Mouse (Mus musculus) intestine, embryonic 14.5 days (tissue): ENCODE measurements around the gene St8sia1. TPM values are rescaled to one million over a fixed set of nuclear protein-coding genes. Genes with fewer than 3 reads are reported as not detected.
A peak's percentile ranks its signal among the peaks of the same experiment; 100 is the strongest.

ENCODE experiments used
- ATAC-seq: fragments of 200-750 bp; cut with Nextera tagmentation; replicated peaks from 2 replicates; pipeline ENCODE4 v1.8.0; 2017; ENCODE audit warnings: low read depth, moderate number of reproducible peaks, moderate TSS enrichment, moderate library complexity; ENCODE audit not compliant: low FRiP score, low TSS enrichment
- DNase-seq: peaks from one replicate; pipeline ENCODE4 v3.0.0-alpha.2; 2018; ENCODE audit warnings: low spot score
- H3K27ac ChIP-seq: fragments of 300-500 bp; sonication (generic); 2 replicates; pipeline ENCODE4 v1.5.1; 2014; ENCODE audit warnings: low read depth, mild to moderate bottlenecking, control low read depth
- H3K27me3 ChIP-seq: fragments of 300-500 bp; sonication (generic); replicated peaks from 2 replicates; pipeline ENCODE4 v1.6.1; 2014; ENCODE audit warnings: low read length, control low read depth; ENCODE audit not compliant: control insufficient read depth, insufficient read depth
- H3K36me3 ChIP-seq: fragments of 300-500 bp; sonication (generic); 2 replicates; pipeline ENCODE4 v1.6.1; 2014; ENCODE audit warnings: low read length, control low read depth; ENCODE audit not compliant: control insufficient read depth, insufficient read depth
- H3K4me1 ChIP-seq: fragments of 300-500 bp; sonication (generic); replicated peaks from 2 replicates; pipeline ENCODE4 v1.6.1; 2014; ENCODE audit warnings: low read length, control low read depth, mixed read lengths; ENCODE audit not compliant: control insufficient read depth, insufficient read depth
- H3K4me2 ChIP-seq: fragments of 300-500 bp; sonication (generic); 2 replicates; pipeline ENCODE4 v1.6.1; 2014; ENCODE audit warnings: low read length
- H3K4me3 ChIP-seq: fragments of 300-500 bp; sonication (generic); 2 replicates; pipeline ENCODE4 v1.5.1; 2014; ENCODE audit warnings: low read depth, low read length, control low read depth, mixed read lengths
- H3K9ac ChIP-seq: fragments of 300-500 bp; sonication (generic); 2 replicates; pipeline ENCODE4 v1.6.1; 2014; ENCODE audit warnings: mild to moderate bottlenecking, low read length
- H3K9me3 ChIP-seq: fragments of 300-500 bp; sonication (generic); 2 replicates; pipeline ENCODE4 v1.6.1; 2016; ENCODE audit warnings: low read length, control low read depth; ENCODE audit not compliant: control insufficient read depth
- WGBS: fragments of 180-500 bp; shearing (Covaris S2); extraction: QIAGEN DNeasy Blood & Tissue Kit; methylation state at CpG from one replicate; pipeline ENCODE4 v1.1.7; 2014; 5-methylcytosine and 5-hydroxymethylcytosine counted together
- polyA plus RNA-seq: library from polyadenylated mRNA; unstranded; fragments of >200 nt; fragmentation: Nextera tagmentation; extraction: Ambion mirVana; gene quantifications from 2 replicates; pipeline ENCODE4 v1.2.1, GENCODE M21; 2014

The St8sia1 gene
- polyA plus RNA-seq, 1 experiment from 2014 or later: 1.8 TPM

DNA sequence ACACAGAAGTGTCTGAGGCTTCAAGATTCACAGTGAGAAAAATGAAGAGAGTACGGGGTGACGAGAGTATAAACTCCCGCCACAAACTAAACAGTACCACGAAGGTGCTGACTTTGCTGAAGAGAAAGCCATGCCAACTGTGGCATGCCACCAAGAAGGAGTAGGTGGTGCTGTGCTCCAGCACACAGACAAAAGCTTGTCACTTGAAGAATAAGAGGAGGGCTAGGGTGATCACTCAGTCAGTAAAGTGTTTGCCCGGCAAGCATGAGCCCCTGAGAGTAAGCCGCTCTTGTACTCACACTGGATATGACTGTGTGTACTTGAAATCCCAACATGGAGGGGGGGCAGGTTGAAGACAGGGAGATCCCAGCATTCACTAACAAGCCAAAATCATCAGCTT lies 87.0 kb downstream of the St8sia1 start:
- ATAC-seq (no peak), DNase-seq (no peak)
- H3K27me3 ChIP-seq: no peaks in the 10 kb centered on the region
- peaks cover 34% of the 10 kb centered on the region for H3K4me1 ChIP-seq
- no peak overlapping the region for H3K4me3 ChIP-seq
- no peak overlapping the region for H3K9ac ChIP-seq
- no peaks in the 10 kb centered on the region for H3K9me3 ChIP-seq
- no peaks in the 10 kb centered on the region for H3K36me3 ChIP-seq
- no peak overlapping the region for H3K27ac ChIP-seq
- H3K4me2 ChIP-seq: no peak overlapping the region
- 41% methylated on average over 6 of the region's 6 CpGs for WGBS

DNA sequence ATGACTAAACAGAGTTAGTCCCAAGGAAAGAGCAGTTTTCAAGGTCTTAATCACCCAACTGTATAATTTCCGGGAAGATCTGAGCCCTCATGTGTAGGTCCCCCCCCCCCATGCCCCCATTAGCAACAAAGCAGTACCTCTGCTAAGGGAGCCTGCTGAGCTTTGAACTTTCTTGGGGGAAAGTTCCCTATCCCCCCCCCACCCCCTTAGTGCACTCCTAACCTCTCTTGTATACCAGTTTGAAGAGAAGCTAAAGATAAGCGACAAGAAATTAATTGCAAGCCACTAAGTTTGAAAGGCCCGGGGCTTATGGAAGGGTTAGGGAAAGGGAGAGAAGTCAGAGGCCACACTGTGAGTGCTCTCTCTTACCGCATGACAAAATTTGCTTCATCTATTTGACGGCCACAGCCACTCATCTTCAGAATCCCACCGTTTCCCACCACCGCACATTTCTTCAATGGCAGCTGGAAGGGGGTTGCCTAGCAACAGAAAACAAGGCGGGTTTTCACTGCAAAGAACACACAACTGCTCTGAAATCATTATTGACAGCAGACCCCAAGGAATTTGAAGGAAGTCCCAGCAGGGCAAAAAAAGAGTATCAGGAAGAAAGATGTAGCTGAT lies 87.9 kb downstream of the St8sia1 start:
- Histone ChIP-seq H3K9ac (no peak overlapping the region), H3K4me1 (peaks cover 34% of the 10 kb centered on the region), H3K4me3 (no peak overlapping the region), H3K36me3 (no peaks in the 10 kb centered on the region), H3K27me3 (no peaks in the 10 kb centered on the region), H3K9me3 (no peaks in the 10 kb centered on the region), H3K4me2 (no peak overlapping the region), H3K27ac (no peak overlapping the region)
- ATAC-seq: no peak
- 26% methylated on average over 8 of the region's 8 CpGs for WGBS
- DNase-seq: no peak

DNA sequence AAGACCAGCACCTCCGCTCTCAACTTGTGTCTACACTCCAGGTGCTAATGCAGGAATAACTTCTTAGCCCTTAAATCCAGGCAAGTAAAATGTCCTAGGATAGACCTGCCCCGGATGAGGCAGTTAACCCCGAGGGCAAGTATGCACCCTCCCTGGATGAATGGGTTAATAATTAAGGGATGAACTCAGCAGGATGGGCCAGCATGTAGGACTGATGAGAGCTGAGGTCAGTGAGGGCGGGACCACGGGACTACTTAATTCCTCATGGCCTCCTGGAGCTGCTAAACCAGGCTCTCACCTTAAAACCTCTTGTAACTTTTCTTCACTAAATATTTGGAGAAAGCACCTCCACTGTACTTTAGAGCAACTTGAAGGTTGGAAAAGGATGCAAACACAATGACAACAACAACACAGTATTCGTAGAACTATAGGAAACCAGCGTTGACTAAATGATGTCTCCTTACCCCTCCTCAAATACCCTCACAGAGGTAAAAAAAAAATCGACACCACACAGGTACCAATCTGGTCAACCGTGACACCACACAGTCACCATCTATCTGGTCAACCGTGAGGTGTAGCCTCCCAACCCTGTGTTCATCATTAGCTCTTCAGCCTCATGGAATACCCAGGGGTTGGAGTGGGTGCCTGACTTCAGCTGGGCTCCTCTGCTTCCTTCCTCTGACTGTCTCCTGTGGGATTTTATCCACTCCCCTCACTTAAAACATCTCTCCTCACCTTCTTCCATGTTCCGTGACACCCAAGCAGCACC lies 90.3 kb downstream of the St8sia1 start:
- no peak; the same call in 1 of the 2 replicates for ATAC-seq
- Histone ChIP-seq H3K36me3 (no peaks in the 10 kb centered on the region), H3K4me1 (peaks cover 16% of the 10 kb centered on the region), H3K9ac (no peak overlapping the region), H3K9me3 (no peaks in the 10 kb centered on the region), H3K27ac (no peak overlapping the region), H3K4me2 (no peak overlapping the region), H3K27me3 (no peaks in the 10 kb centered on the region), H3K4me3 (no peak overlapping the region)
- 77% methylated on average over 11 of the region's 11 CpGs for WGBS
- no peak for DNase-seq

DNA sequence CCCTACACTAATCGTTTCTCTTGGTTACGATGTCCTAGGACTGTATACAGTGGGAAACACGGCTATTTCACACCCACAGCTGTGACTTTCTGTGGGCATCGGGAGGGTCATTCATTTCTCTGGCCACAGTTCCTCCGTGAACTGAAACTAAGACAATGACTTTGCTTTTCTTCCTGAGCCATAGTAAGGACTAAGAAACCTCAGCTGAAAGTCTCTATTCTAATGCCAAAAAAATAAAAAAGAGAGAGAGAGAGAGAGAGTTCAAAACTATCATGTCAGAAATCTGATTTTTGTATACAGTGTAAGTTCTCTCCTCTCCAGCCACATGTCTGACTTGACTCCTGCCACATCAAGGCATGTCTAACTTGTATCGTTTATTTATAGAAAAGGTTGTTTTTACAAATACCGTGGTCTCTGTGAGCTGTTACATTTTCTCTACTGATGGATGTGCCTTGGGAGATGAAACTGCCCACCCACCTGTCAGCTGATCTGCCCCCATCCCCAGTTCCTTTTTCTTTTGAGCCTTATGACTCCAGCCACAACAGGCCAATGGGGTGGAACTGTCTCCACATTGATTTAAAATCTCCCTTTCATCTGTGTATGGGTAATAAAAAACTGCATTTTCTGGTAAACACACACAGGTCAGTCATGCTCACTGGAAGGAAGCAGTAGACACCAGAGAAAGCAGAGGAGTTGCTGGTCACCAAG lies 94.4 kb downstream of the St8sia1 start:
- 69% methylated on average over 7 of the region's 7 CpGs for WGBS
- no peak overlapping the region for H3K9ac ChIP-seq
- ATAC-seq (no peak), DNase-seq (no peak)
- H3K36me3 ChIP-seq: no peaks in the 10 kb centered on the region
- H3K9me3 ChIP-seq: no peaks in the 10 kb centered on the region
- H3K4me3 ChIP-seq: no peak overlapping the region
- H3K4me1 ChIP-seq: no peaks in the 10 kb centered on the region; the same call in 1 of the 2 replicates
- H3K4me2 ChIP-seq: no peak overlapping the region
- no peaks in the 10 kb centered on the region for H3K27me3 ChIP-seq
- no peak overlapping the region for H3K27ac ChIP-seq

DNA sequence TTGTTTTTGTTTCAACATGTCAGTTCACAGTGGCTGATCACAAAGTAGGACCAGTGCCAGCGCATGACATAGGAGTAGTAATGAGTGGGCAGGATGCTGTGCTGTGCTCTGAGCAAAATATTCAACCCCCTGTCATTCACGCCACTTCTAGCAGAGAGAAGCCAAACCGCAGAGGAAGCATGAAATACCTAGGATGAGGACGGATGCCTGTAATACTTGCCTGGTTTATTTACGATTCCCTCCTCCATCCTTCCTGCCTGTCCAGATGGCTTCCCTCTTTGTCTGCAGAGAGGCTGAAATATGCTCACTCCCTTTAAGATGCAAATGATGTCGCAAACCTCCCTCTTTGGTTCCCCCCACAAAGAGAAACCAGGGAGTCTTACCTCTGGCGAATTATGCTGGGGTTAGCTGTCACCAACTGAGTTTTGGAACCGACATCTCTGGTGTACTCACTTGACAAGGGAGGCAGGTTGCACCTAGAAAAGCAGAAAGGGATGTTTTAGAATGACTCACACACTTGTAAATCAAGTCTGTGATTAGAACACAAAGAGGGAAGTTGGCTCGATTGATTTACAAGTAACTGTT lies 96.7 kb downstream of the St8sia1 start:
- Histone ChIP-seq H3K27me3 (no peaks in the 10 kb centered on the region), H3K4me1 (no peaks in the 10 kb centered on the region; the same call in 1 of the 2 replicates), H3K36me3 (no peaks in the 10 kb centered on the region), H3K9ac (no peak overlapping the region), H3K9me3 (no peaks in the 10 kb centered on the region), H3K27ac (peak overlapping the region; percentile 59), H3K4me3 (no peak overlapping the region), H3K4me2 (peak overlapping the region; percentile 33)
- peak; percentile 68 for DNase-seq
- ATAC-seq: peak; percentile 64
- 14% methylated on average over 9 of the region's 9 CpGs for WGBS

DNA sequence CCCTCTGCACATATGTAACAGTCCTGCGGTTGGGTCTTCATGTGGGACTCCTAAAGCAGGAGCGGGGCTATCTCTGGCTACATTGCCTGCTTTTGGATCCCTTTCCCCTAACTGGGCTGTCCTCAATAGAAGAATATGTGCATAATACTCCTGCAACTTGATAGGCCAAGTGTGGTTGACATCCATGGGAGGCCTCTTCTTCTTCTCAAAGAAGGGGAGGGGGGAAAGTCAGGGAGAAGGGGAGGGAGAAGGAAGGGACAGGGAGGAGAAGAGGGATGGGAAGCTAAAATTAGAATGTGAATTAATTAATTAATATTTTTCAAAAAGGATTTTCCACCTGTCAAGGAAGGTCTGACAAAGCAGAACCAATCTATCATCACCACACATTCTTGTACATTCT lies 97.2 kb downstream of the St8sia1 start:
- peak overlapping the region; percentile 59; the same call in 1 of the 2 replicates for H3K27ac ChIP-seq
- WGBS: 94% methylated on average over 2 of the region's 2 CpGs
- no peak for ATAC-seq

DNA sequence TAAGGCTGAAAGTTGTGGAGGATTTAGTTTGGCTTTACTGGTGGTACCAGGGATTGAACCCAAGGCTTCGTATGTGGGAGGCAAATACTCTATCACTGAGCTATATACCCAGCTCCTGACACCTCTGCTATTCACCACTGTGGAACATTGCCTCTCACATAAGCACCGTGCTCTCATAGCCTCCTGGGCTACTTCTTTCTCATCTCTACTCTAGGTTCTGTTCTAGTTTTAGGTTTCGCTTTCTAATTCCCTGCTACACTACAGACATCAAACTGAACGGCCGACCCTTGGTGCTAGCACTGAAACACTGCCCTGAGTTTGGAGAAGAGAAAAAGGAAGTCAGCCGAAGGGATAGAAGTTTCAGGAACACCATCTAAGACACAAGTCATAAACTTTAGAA lies 99.1 kb downstream of the St8sia1 start:
- Histone ChIP-seq H3K4me1 (no peaks in the 10 kb centered on the region; the same call in 1 of the 2 replicates), H3K27me3 (no peaks in the 10 kb centered on the region), H3K4me2 (no peak overlapping the region), H3K36me3 (no peaks in the 10 kb centered on the region), H3K9ac (no peak overlapping the region), H3K9me3 (no peaks in the 10 kb centered on the region), H3K27ac (no peak overlapping the region), H3K4me3 (no peak overlapping the region)
- DNase-seq: peak; percentile 1
- 81% methylated on average over 6 of the region's 6 CpGs for WGBS
- ATAC-seq: no peak

More for the DNA sequence above, 97.2 kb downstream of the St8sia1 start:
- no peak overlapping the region for H3K4me3 ChIP-seq
- H3K27me3 ChIP-seq: no peaks in the 10 kb centered on the region
- no peak overlapping the region for H3K9ac ChIP-seq
- DNase-seq: no peak
- no peaks in the 10 kb centered on the region for H3K36me3 ChIP-seq
- H3K9me3 ChIP-seq: no peaks in the 10 kb centered on the region
- H3K4me1 ChIP-seq: no peaks in the 10 kb centered on the region; the same call in 1 of the 2 replicates
- H3K4me2 ChIP-seq: no peak overlapping the region

DNA sequence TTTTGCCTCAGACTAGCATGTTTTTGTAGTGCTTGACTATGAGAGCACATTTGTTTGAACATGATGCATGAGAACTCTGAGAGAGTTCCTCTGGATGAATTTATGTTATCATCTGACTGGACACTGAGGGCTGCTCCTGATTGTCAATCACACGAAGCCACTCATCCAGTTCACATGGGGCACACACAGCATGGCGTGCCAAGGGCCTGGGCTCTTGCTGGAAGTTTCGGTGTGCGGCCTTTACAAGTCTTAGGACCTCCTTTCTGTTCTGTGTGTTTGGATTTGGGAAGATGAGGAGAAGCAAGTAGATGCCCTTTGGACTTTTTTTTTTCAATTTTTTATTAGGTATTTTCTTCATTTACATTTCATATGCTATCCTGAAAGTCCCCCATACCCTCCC lies 100.4 kb downstream of the St8sia1 start:
- H3K4me2 ChIP-seq: no peak overlapping the region
- no peak overlapping the region for H3K9ac ChIP-seq
- H3K9me3 ChIP-seq: no peaks in the 10 kb centered on the region
- no peaks in the 10 kb centered on the region; the same call in 1 of the 2 replicates for H3K4me1 ChIP-seq
- no peak overlapping the region for H3K27ac ChIP-seq
- H3K36me3 ChIP-seq: no peaks in the 10 kb centered on the region
- DNase-seq: no peak
- H3K4me3 ChIP-seq: no peak overlapping the region
- 97% methylated on average over 4 of the region's 4 CpGs for WGBS
- ATAC-seq: no peak
- no peaks in the 10 kb centered on the region for H3K27me3 ChIP-seq
